Mouse (Mus musculus): ENCODE results near the gene Med4. TPM values are rescaled to one million over a fixed set of nuclear protein-coding genes. Genes with fewer than 3 reads are reported as not detected.

Med4 gene
- total and polyA plus RNA-seq, 2 experiments from 2014 or later = 17.4 to 36.1 TPM

DNA sequence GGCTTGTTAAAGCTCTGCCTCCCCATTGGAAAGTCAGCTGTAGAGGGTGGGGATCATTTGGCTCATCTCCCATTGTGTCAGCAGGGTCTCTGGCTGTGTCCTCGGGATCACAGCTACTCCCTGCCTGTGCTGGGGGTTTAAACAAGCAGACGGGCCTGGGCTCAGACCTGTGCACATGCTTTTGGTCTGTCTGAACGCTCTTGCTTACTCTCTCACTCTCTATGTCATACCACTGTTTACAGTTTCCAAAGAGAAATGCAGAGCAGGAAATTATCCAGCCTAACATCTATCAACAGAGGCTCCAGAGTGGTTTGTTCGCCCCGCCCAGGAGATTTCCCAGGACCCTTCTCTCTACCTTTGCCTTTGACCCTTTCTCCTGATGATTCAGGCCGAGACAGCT, 8.1 kb upstream of the Med4 start:
- peak overlapping the region; percentile 1; the same call in 1 of the 2 replicates for H3K27ac ChIP-seq (ENCODE audit: low read depth)
- no peaks in the 10 kb centered on the region for H3K36me3 ChIP-seq (replicated peaks; ENCODE audit: control insufficient read depth, insufficient read depth, low read length)
- no peaks in the 10 kb centered on the region for H3K9me3 ChIP-seq (replicated peaks; ENCODE audit: control insufficient read depth, low read length)
- ATAC-seq (ENCODE audit: insufficient read depth, low read depth) (no peak), DNase-seq (ENCODE audit: low spot score) (no peak)
- H3K4me1 ChIP-seq (ENCODE audit: control insufficient read depth, insufficient read depth) = peaks cover 14% of the 10 kb centered on the region
- no peaks in the 10 kb centered on the region for H3K27me3 ChIP-seq (ENCODE audit: control insufficient read depth, insufficient read depth, low read length)
- no peak overlapping the region for H3K9ac ChIP-seq (replicated peaks; ENCODE audit: low read depth, low read length)
- no peak overlapping the region for H3K4me3 ChIP-seq (ENCODE audit: low read depth, low read length)
- 53% methylated on average over 6 of the region's 6 CpGs for WGBS
- TF ChIP-seq EP300 (IDR thresholded peaks at IDR 0.05; ENCODE audit: low read depth) (no peak), CTCF (IDR thresholded peaks at IDR 0.05; ENCODE audit: low read depth) (no peak)
- H3K4me2 ChIP-seq (ENCODE audit: low read depth, low read length) = no peak overlapping the region

DNA sequence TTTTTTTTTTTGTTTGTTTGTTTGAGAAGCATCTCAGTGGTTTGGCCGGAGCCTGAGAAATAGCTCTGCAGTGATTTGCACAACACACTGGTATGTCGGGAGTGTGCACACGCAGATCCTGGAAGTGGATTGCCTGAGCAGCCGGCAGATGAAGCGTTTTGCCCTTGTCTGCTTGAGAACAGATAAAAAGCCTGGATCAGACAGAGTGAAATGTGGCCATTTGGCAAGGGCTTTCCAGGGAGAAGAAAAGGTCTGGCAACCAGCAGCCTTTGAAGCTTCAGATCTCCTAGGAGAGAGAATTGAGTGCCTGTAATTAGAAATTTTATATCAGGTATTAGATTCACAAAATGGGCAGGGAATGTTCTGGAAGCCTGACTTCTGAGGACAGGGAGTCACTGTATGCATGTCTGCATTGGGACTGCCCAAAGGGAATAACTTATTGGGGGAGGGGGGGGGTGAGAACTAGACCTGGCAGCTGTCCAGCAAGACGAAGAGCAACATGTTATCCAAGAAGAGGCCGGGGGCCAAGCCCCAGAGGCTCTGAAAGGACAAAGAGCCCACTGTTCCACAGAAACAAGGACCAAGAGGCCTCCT, 7.1 kb upstream of the Med4 start:
- H3K27me3 ChIP-seq (ENCODE audit: control insufficient read depth, insufficient read depth, low read length) = no peaks in the 10 kb centered on the region
- H3K9me3 ChIP-seq (replicated peaks; ENCODE audit: control insufficient read depth, low read length) = no peaks in the 10 kb centered on the region
- no peaks in the 10 kb centered on the region for H3K36me3 ChIP-seq (replicated peaks; ENCODE audit: control insufficient read depth, insufficient read depth, low read length)
- 16% methylated on average over 7 of the region's 7 CpGs for WGBS
- no peak overlapping the region; the same call in 1 of the 2 replicates for H3K9ac ChIP-seq (replicated peaks; ENCODE audit: low read depth, low read length)
- no peak for TF ChIP-seq EP300 (IDR thresholded peaks at IDR 0.05; ENCODE audit: low read depth)
- TF ChIP-seq CTCF (IDR thresholded peaks at IDR 0.05; ENCODE audit: low read depth) = no peak
- DNase-seq (ENCODE audit: low spot score) (peak; percentile 31), ATAC-seq (ENCODE audit: insufficient read depth, low read depth) (peak; percentile 44)
- no peak overlapping the region for H3K4me2 ChIP-seq (ENCODE audit: low read depth, low read length)
- peaks cover 14% of the 10 kb centered on the region for H3K4me1 ChIP-seq (ENCODE audit: control insufficient read depth, insufficient read depth)
- no peak overlapping the region for H3K4me3 ChIP-seq (ENCODE audit: low read depth, low read length)
- peak overlapping the region; percentile 82 for H3K27ac ChIP-seq (ENCODE audit: low read depth)

DNA sequence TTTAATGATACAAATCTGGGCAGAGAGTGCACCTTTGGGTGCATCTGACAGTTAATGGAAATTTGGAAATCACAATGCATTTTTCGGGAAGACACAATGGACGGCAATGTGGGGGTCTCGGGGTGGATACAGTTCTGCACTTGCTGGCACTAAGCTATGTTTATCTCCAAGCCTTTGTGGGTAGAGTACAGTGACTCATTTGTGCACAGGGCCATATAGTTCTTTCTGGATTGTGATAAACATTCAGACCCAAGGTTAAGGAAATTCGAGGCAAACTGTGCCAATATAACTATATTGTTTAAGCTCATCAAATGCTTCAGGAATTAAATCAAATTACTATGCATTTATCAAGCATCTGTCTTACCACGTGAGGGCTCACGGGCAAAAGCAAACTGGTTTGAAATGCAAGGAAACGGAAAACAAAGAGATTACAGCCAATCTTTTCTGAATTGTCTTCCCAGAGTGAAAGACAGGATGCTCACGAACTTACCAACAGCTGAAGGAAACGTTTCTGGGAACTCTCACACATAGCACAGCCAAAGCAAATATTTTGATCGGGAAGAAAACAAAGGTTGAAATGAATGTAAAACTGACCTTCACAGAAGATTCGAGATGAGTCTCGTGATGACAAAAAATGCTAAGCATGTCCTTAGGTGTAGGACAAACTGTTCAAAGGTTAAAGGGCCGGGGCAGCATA, 6.4 kb upstream of the Med4 start:
- Histone ChIP-seq H3K27ac (ENCODE audit: low read depth) (peak overlapping the region; percentile 82), H3K4me3 (ENCODE audit: low read depth, low read length) (no peak overlapping the region), H3K36me3 (replicated peaks; ENCODE audit: control insufficient read depth, insufficient read depth, low read length) (no peaks in the 10 kb centered on the region), H3K9ac (replicated peaks; ENCODE audit: low read depth, low read length) (no peak overlapping the region), H3K9me3 (replicated peaks; ENCODE audit: control insufficient read depth, low read length) (no peaks in the 10 kb centered on the region), H3K4me1 (ENCODE audit: control insufficient read depth, insufficient read depth) (peaks cover 14% of the 10 kb centered on the region), H3K4me2 (ENCODE audit: low read depth, low read length) (no peak overlapping the region), H3K27me3 (ENCODE audit: control insufficient read depth, insufficient read depth, low read length) (no peaks in the 10 kb centered on the region)
- no peak for TF ChIP-seq CTCF (IDR thresholded peaks at IDR 0.05; ENCODE audit: low read depth)
- TF ChIP-seq EP300 (IDR thresholded peaks at IDR 0.05; ENCODE audit: low read depth) = peak; percentile 78
- ATAC-seq (ENCODE audit: insufficient read depth, low read depth) (peak; percentile 67), DNase-seq (ENCODE audit: low spot score) (peak; percentile 39)
- 46% methylated on average over 13 of the region's 13 CpGs for WGBS

DNA sequence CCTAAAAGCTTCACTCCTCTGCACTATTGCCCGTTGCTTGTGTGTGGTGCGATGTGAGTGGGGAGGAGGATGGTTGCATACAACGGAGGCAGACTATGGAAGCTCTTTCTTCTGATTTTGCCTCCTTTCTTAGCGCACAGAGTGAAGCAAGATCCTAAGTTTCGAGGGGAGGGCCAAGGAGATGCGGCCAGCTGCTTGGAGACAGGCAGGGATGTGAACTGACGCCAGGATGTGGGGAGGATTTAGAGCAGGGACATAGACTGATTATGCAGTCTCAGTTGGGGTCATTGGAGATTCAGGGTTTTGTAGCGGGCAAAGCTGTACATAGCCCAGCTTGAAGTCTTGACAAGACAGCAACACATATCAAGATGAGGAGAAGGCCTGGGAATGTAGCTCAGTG, 3.5 kb upstream of the Med4 start:
- Histone ChIP-seq H3K9me3 (replicated peaks; ENCODE audit: control insufficient read depth, low read length) (no peaks in the 10 kb centered on the region), H3K9ac (replicated peaks; ENCODE audit: low read depth, low read length) (no peak overlapping the region), H3K27ac (ENCODE audit: low read depth) (no peak overlapping the region), H3K27me3 (ENCODE audit: control insufficient read depth, insufficient read depth, low read length) (no peaks in the 10 kb centered on the region), H3K4me2 (ENCODE audit: low read depth, low read length) (no peak overlapping the region), H3K4me3 (ENCODE audit: low read depth, low read length) (no peak overlapping the region), H3K36me3 (replicated peaks; ENCODE audit: control insufficient read depth, insufficient read depth, low read length) (no peaks in the 10 kb centered on the region), H3K4me1 (ENCODE audit: control insufficient read depth, insufficient read depth) (peaks cover 23% of the 10 kb centered on the region)
- TF ChIP-seq CTCF (IDR thresholded peaks at IDR 0.05; ENCODE audit: low read depth) = no peak
- no peak for TF ChIP-seq EP300 (IDR thresholded peaks at IDR 0.05; ENCODE audit: low read depth)
- 51% methylated on average over 8 of the region's 8 CpGs for WGBS
- ATAC-seq (ENCODE audit: insufficient read depth, low read depth) (no peak), DNase-seq (ENCODE audit: low spot score) (no peak)

DNA sequence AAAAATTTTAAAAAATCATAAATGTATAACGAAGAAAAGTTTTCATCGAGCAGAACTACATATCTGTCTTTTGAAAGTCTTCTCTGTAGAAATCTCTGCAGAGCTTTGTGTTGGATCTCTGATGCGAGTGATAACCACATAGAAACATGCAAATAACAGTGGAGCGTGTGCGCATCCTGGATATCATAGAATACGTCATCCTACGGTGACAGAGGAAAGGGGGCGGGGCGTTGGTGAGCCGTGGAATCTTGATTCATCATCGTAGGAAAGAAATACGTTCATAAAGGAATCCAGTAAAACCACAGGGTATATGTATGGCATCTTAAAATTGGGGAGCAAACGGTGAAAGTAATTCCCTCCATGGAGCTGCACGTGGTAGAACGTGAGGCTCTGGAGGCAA, 2.6 kb upstream of the Med4 start:
- H3K27me3 ChIP-seq (ENCODE audit: control insufficient read depth, insufficient read depth, low read length) = no peaks in the 10 kb centered on the region
- TF ChIP-seq CTCF (IDR thresholded peaks at IDR 0.05; ENCODE audit: low read depth) = no peak
- TF ChIP-seq EP300 (IDR thresholded peaks at IDR 0.05; ENCODE audit: low read depth) = no peak
- no peak for DNase-seq (ENCODE audit: low spot score)
- no peak overlapping the region for H3K27ac ChIP-seq (ENCODE audit: low read depth)
- peaks cover 4% of the 10 kb centered on the region for H3K36me3 ChIP-seq (replicated peaks; ENCODE audit: control insufficient read depth, insufficient read depth, low read length)
- H3K9ac ChIP-seq (replicated peaks; ENCODE audit: low read depth, low read length) = no peak overlapping the region
- no peak overlapping the region for H3K4me3 ChIP-seq (ENCODE audit: low read depth, low read length)
- no peak for ATAC-seq (ENCODE audit: insufficient read depth, low read depth)
- H3K4me1 ChIP-seq (ENCODE audit: control insufficient read depth, insufficient read depth) = peaks cover 17% of the 10 kb centered on the region; the same call in 1 of the 2 replicates
- peak overlapping the region; percentile 12; the same call in 1 of the 2 replicates for H3K4me2 ChIP-seq (ENCODE audit: low read depth, low read length)
- 73% methylated on average over 15 of the region's 15 CpGs for WGBS
- H3K9me3 ChIP-seq (replicated peaks; ENCODE audit: control insufficient read depth, low read length) = no peaks in the 10 kb centered on the region
